Mouse (Mus musculus): ENCODE data around the gene Pitpnm2.

GRCm38 (mm10) chr5:124206481-124207038, 43.0 kb downstream of the Pitpnm2 start:
- TF ChIP-seq CTCF (conservative IDR thresholded peaks at IDR 0.05; ENCODE audit: low read length), result no peak
- no peak for TF ChIP-seq POU5F1 (IDR thresholded peaks at IDR 0.05; ENCODE audit: borderline replicate concordance, low read length)
- TF ChIP-seq NANOG (IDR thresholded peaks at IDR 0.05; ENCODE audit: borderline replicate concordance, low read length), result no peak
